In the genomic region with DNA sequence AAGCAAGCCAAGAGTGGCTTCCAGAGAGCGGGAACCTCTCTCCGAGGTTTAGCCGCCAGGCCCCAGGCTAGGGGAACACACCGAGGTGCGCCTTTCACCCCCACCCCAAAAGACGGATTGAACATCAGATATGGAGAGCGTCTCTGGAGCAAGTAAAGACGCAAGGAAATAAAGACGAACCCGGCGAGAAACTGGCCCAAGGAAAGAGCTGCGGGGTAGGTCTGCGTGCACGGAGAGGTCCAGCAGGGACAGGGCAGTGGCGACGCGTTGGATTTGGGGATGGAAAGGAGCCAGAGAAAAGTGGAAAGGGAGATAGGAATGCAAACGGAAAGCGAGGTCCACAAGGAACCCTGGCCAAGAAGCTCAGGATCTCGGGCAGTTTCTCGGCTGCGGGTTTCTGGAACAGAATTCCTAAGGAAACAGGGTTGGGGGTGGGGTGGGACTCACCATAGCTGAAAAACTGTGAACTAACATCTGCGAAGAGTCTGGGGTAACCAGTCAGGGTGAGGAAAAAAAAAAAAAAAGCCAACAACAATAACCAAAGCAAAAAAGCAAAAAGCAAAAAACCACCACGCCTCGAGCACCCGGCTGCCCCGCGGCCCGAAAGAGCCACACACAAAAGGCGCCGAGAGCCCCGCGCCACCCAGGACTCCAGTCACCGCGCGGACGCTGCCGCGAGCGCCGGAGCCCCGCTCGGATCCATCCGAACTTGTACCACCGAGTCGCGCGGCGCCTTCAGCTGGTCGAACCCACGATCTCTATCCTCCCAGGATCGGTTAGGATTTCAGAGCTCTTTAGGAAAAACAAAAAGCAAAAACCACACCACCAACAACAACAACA, we compare ENCODE assay signal across 8 mouse cellular contexts. TPM values are rescaled to one million over a fixed set of nuclear protein-coding genes. Genes with fewer than 3 reads are reported as not detected.
DNase-seq lines count a peak whose midpoint lies in the region; ATAC-seq and TF ChIP-seq lines count a peak whose summit lies in the region.

No protein-coding gene starts in this region.

- H3K4me3 ChIP-seq in forebrain, embryonic 15.5 days, result peak overlapping the region; percentile 36; the same call in 1 of the 2 replicates
- H3K4me3 ChIP-seq in limb, embryonic 14.5 days (replicated peaks; ENCODE audit: low read length), result peak overlapping the region; percentile 51

- no peak for ATAC-seq in forebrain, embryonic 15.5 days (replicated peaks)
- no peak for ATAC-seq in limb, embryonic 14.5 days (ENCODE audit: low FRiP score, low read depth)
- ATAC-seq in frontal cortex, adult (ENCODE audit: low TSS enrichment), result no peak

- no peak overlapping the region for H3K4me2 ChIP-seq in forebrain, embryonic 15.5 days (replicated peaks)
- H3K4me2 ChIP-seq in limb, embryonic 14.5 days (replicated peaks; ENCODE audit: low read depth, low read length, severe bottlenecking), result peak overlapping the region; percentile 54

- no peak overlapping the region for H3K27ac ChIP-seq in forebrain, embryonic 15.5 days (replicated peaks)
- H3K27ac ChIP-seq in limb, embryonic 14.5 days (replicated peaks; ENCODE audit: low read depth, low read length), result peak overlapping the region; percentile 85

- peak; percentile 39 to 52 for DNase-seq in cerebellum, postnatal 14 days
- DNase-seq in cerebellum, postnatal 36 days, result no peak
- peak; percentile 65 for DNase-seq in 3T3-L1 (ENCODE audit: low read depth, low spot score)
- DNase-seq in limb, embryonic 14.5 days (ENCODE audit: low spot score), result no peak
- DNase-seq in cerebellum, adult 8-10 months, result no peak
- no peak for DNase-seq in right cerebral cortex, postnatal 4 days

- TF ChIP-seq POLR2A in limb, embryonic 14.5 days (IDR thresholded peaks at IDR 0.05; ENCODE audit: borderline replicate concordance, extremely low read depth, insufficient read depth, insufficient read length), result no peak

- H3K9ac ChIP-seq in forebrain, embryonic 15.5 days (replicated peaks), result no peak overlapping the region
- peak overlapping the region; percentile 77 for H3K9ac ChIP-seq in limb, embryonic 14.5 days (ENCODE audit: low read depth, low read length, severe bottlenecking)

- H3K4me1 ChIP-seq in forebrain, embryonic 15.5 days, result peaks cover 45% of the 10 kb centered on the region
- H3K4me1 ChIP-seq in limb, embryonic 14.5 days (ENCODE audit: control insufficient read depth, insufficient read depth, low read length), result no peaks in the 10 kb centered on the region; the same call in 1 of the 2 replicates

- H3K9me3 ChIP-seq in forebrain, embryonic 15.5 days, result no peaks in the 10 kb centered on the region
- no peaks in the 10 kb centered on the region for H3K9me3 ChIP-seq in limb, embryonic 14.5 days (ENCODE audit: control insufficient read depth, low read length)

- no peaks in the 10 kb centered on the region for H3K36me3 ChIP-seq in forebrain, embryonic 15.5 days
- H3K36me3 ChIP-seq in limb, embryonic 14.5 days (ENCODE audit: control insufficient read depth, insufficient read depth, low read length), result no peaks in the 10 kb centered on the region

- peaks cover 73% of the 10 kb centered on the region for H3K27me3 ChIP-seq in forebrain, embryonic 15.5 days
- peaks cover 77% of the 10 kb centered on the region for H3K27me3 ChIP-seq in limb, embryonic 14.5 days (ENCODE audit: control insufficient read depth, insufficient read depth, low read length)

- WGBS in forebrain, embryonic 15.5 days, result under 1% methylated on average over 52 of the region's 52 CpGs
- WGBS in limb, embryonic 14.5 days, result under 1% methylated on average over 52 of the region's 52 CpGs

RNA-seq across cellular contexts. Expression of a gene that starts 8.4 kb away (rescaled TPM):
- polyA plus RNA-seq in forebrain, embryonic 15.5 days (2015; fragmentation: Nextera tagmentation; extraction: Ambion mirVana), result 0.32 and 0.33 TPM in 2 replicates
- 21.5 and 23.9 TPM in 2 replicates for polyA plus RNA-seq in limb, embryonic 14.5 days (2012; rRNA removed)
- 9.6 and 12.8 TPM in 2 replicates for polyA plus RNA-seq in limb, embryonic 14.5 days (2014; fragmentation: Nextera tagmentation; extraction: Ambion mirVana)

Comparison
In these comparisons a context has a peak if more than half of its experiments do, and no peak if none do; other contexts are left out.
1. DNase-seq: peak in cerebellum, postnatal 14 days (2 of 2) and 3T3-L1 (single experiment); none in cerebellum, postnatal 36 days (0 of 2), limb, embryonic 14.5 days (single experiment), cerebellum, adult 8-10 months (single experiment) and right cerebral cortex, postnatal 4 days (single experiment).